Mouse (Mus musculus) kidney, adult 2 months (tissue): Measurements from ENCODE around the gene Gm44973.

ENCODE experiments used
- CTCF ChIP-seq: fragments of 200-500 bp; conservative IDR thresholded peaks from 2 replicates; pipeline ENCODE4 v1.5.1; 2011; ENCODE audit warnings: low read depth, mild to moderate bottlenecking, control low read depth, low read length, moderate library complexity, mixed read lengths; ENCODE audit not compliant: insufficient read depth, insufficient read length
- POLR2A ChIP-seq: fragments of 200-500 bp; IDR thresholded peaks from one replicate; pipeline ENCODE4 v1.6.1; 2011; ENCODE audit warnings: low read depth, low read length, control low read depth

- TF ChIP-seq POLR2A (peak; percentile 8), CTCF (no peak)
Measured at GRCm38 (mm10) chr7:5051193-5052192, 36.2 kb downstream of the Gm44973 start, which contains the start of gene Zfp580.
